Mouse (Mus musculus) hindbrain, embryonic 16.5 days (tissue): Measurements from ENCODE around the gene Trmt10b. TPM values are rescaled to one million over a fixed set of nuclear protein-coding genes. Genes with fewer than 3 reads are reported as not detected.
A peak's percentile ranks its signal among the peaks of the same experiment; 100 is the strongest.

Experiments
- ATAC-seq: fragments of 200-750 bp; cut with Nextera tagmentation; 2 replicates; pipeline ENCODE4 v1.8.0; 2017; ENCODE audit warnings: moderate TSS enrichment, moderate library complexity
- H3K27ac ChIP-seq: fragments of 300-500 bp; sonication (generic); 2 replicates; pipeline ENCODE4 v1.5.1; 2014; ENCODE audit warnings: low read depth, mild to moderate bottlenecking, control low read depth, low read length, moderate library complexity
- H3K27me3 ChIP-seq: fragments of 300-500 bp; sonication (generic); replicated peaks from 2 replicates; pipeline ENCODE4 v1.6.1; 2014; ENCODE audit warnings: low read length; ENCODE audit not compliant: control insufficient read depth, insufficient read depth
- H3K36me3 ChIP-seq: fragments of 300-500 bp; sonication (generic); 2 replicates; pipeline ENCODE4 v1.6.1; 2014; ENCODE audit warnings: mild to moderate bottlenecking, low read length, moderate library complexity, mixed read lengths; ENCODE audit not compliant: control insufficient read depth, insufficient read depth
- H3K4me1 ChIP-seq: fragments of 300-500 bp; sonication (generic); 2 replicates; pipeline ENCODE4 v1.6.1; 2014; ENCODE audit warnings: low read depth, low read length; ENCODE audit not compliant: control insufficient read depth, insufficient read depth
- H3K4me2 ChIP-seq: fragments of 300-500 bp; sonication (generic); 2 replicates; pipeline ENCODE4 v1.6.1; 2014; ENCODE audit warnings: mild to moderate bottlenecking, low read length, control low read depth, moderate library complexity
- H3K4me3 ChIP-seq: fragments of 300-500 bp; sonication (generic); 2 replicates; pipeline ENCODE4 v1.5.1; 2014; ENCODE audit warnings: mild to moderate bottlenecking, low read length, control low read depth, moderate library complexity
- H3K9ac ChIP-seq: fragments of 300-500 bp; sonication (generic); 2 replicates; pipeline ENCODE4 v1.6.1; 2014; ENCODE audit warnings: low read depth, mild to moderate bottlenecking, control low read depth, low read length, moderate library complexity
- H3K9me3 ChIP-seq: fragments of 300-500 bp; sonication (generic); 2 replicates; pipeline ENCODE4 v1.6.1; 2014; ENCODE audit warnings: mild to moderate bottlenecking, low read length, moderate library complexity; ENCODE audit not compliant: control insufficient read depth
- WGBS: fragments of 180-500 bp; shearing (Covaris S2); extraction: QIAGEN DNeasy Blood & Tissue Kit; methylation state at CpG from one replicate; pipeline ENCODE4 v1.1.7; 2014; 5-methylcytosine and 5-hydroxymethylcytosine counted together
- polyA plus RNA-seq: library from polyadenylated mRNA; unstranded; fragments of >200 nt; fragmentation: Nextera tagmentation; extraction: Ambion mirVana; gene quantifications from 2 replicates; pipeline ENCODE4 v1.2.1, GENCODE M21; 2015

Gene Trmt10b
- 24.4 and 24.7 TPM in 2 replicates for polyA plus RNA-seq

- peaks cover 14% of the 10 kb centered on the region; the same call in 1 of the 2 replicates for H3K36me3 ChIP-seq
- H3K9me3 ChIP-seq = no peaks in the 10 kb centered on the region
- peak within 1 kb of the TSS; percentile 85 for H3K4me2 ChIP-seq
- peak; percentile 98 for ATAC-seq
- no peaks in the 10 kb centered on the region for H3K27me3 ChIP-seq
- WGBS = 21% methylated on average over 27 of the region's 27 CpGs
- peak within 1 kb of the TSS; percentile 82 for H3K4me3 ChIP-seq
- peaks cover 7% of the 10 kb centered on the region for H3K4me1 ChIP-seq
- H3K27ac ChIP-seq = no peak within 1 kb of the TSS
- peak within 1 kb of the TSS; percentile 89 for H3K9ac ChIP-seq
Measured at GRCm38 (mm10) chr4:45296662-45297564, at the start of gene Trmt10b. TSS of gene Trmt10b (plus strand) at chr4:45297127.

DNA sequence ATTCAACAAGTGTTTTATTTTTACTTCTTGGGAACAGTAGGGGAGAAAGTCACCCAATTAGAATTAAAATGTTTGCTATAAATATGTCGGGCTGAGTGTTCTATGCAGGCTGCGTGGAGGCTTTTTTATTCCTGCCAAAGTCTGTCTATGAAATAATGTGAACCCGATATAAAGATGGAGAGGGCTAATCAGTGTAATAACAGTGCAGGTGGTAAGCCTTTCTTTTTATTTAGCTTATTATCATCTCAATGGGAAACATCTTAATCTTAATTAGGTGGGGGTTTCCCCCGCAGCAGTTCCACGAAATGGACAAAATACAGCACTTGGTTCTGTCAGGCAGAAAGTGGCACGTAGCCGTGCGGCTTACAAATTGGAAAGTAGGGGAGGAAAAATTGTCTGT, 45.7 kb upstream of the Trmt10b start:
- 49% methylated on average over 8 of the region's 8 CpGs for WGBS
- H3K27ac ChIP-seq = no peak overlapping the region
- no peak for ATAC-seq

DNA sequence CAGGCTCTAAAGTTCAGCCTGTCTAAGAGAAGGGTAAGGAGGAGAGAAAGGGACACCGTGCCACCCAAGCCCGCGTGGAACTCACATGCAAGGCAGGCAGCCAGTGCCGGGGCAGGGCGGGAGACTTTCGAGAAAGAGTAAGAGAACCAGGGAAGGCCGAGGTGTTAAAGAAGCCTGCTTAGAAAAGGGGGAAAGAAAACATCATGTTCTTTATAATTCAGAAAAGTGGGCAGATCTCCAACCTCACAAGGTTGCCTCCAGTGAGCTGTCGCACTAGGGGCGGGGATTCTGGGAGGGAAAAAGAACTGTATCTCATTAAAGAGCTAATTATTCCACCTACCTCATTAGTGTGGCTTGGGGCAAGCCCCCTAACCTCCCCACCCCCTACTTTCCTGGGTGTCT, 44.1 kb upstream of the Trmt10b start:
- ATAC-seq = 0 out of 2 replicates have a peak, but pooled peaks have one; percentile 31

More for the DNA sequence above, 45.7 kb upstream of the Trmt10b start:
- Histone ChIP-seq H3K9ac (no peak overlapping the region), H3K4me3 (no peak overlapping the region), H3K4me1 (peaks cover 7% of the 10 kb centered on the region), H3K36me3 (no peaks in the 10 kb centered on the region), H3K4me2 (no peak overlapping the region), H3K9me3 (no peaks in the 10 kb centered on the region), H3K27me3 (no peaks in the 10 kb centered on the region)

GRCm38 (mm10) chr4:45253839-45254601, 42.9 kb upstream of the Trmt10b start:
- H3K36me3 ChIP-seq = no peaks in the 10 kb centered on the region
- H3K27me3 ChIP-seq = no peaks in the 10 kb centered on the region
- H3K4me2 ChIP-seq = no peak overlapping the region
- peaks cover 7% of the 10 kb centered on the region for H3K4me1 ChIP-seq
- ATAC-seq = peak; percentile 87
- peak overlapping the region; percentile 48 for H3K27ac ChIP-seq
- no peak overlapping the region for H3K9ac ChIP-seq
- H3K9me3 ChIP-seq = no peaks in the 10 kb centered on the region
- WGBS = 27% methylated on average over 11 of the region's 11 CpGs
- H3K4me3 ChIP-seq = no peak overlapping the region

More for the DNA sequence above, 44.1 kb upstream of the Trmt10b start:
- Histone ChIP-seq H3K4me3 (no peak overlapping the region), H3K4me2 (no peak overlapping the region), H3K4me1 (peaks cover 7% of the 10 kb centered on the region), H3K9me3 (no peaks in the 10 kb centered on the region), H3K27me3 (no peaks in the 10 kb centered on the region), H3K36me3 (no peaks in the 10 kb centered on the region), H3K27ac (no peak overlapping the region), H3K9ac (no peak overlapping the region)
- 32% methylated on average over 9 of the region's 9 CpGs for WGBS

DNA sequence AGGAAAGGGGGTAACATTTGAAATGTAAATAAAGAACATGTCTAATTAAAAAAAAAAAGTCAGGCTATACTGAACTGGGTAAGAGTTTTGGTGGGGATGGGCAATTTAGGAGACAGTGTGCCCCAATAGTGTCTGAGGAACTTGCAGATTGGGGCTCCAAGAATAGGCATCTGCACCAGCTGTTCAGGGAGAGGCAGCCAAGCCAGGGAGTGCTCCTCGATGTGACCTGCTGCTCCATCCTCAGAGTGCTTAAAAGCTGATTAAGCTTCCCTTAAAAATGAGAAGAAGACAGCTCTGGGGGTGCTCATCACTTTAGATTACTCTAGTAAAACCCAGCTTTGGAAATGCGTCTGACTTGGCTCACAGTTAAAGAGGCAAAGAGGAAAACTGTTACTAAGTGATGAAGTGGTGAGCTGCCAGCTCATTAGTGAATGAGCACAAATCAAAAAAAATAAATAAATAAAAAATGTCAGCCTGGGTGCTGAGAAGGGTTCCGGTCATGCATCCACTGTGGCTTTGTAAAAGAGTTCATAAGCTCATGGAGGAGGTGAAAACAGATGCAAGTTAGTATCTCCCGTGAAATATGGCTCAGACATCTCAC, 37.6 kb upstream of the Trmt10b start:
- WGBS = 68% methylated on average over 4 of the region's 4 CpGs
- Histone ChIP-seq H3K36me3 (no peaks in the 10 kb centered on the region), H3K4me1 (no peaks in the 10 kb centered on the region; the same call in 1 of the 2 replicates), H3K4me2 (no peak overlapping the region), H3K4me3 (no peak overlapping the region), H3K27me3 (no peaks in the 10 kb centered on the region), H3K9me3 (no peaks in the 10 kb centered on the region), H3K27ac (no peak overlapping the region), H3K9ac (no peak overlapping the region)
- ATAC-seq = no peak

GRCm38 (mm10) chr4:45261551-45261950, 35.4 kb upstream of the Trmt10b start:
- ATAC-seq = no peak
- H3K9ac ChIP-seq = no peak overlapping the region
- H3K4me2 ChIP-seq = no peak overlapping the region
- H3K9me3 ChIP-seq = no peaks in the 10 kb centered on the region
- no peak overlapping the region for H3K27ac ChIP-seq
- WGBS = 82% methylated on average over 4 of the region's 4 CpGs
- no peak overlapping the region for H3K4me3 ChIP-seq
- H3K36me3 ChIP-seq = no peaks in the 10 kb centered on the region
- H3K4me1 ChIP-seq = no peaks in the 10 kb centered on the region
- H3K27me3 ChIP-seq = no peaks in the 10 kb centered on the region

- ATAC-seq = no peak
- Histone ChIP-seq H3K27me3 (no peaks in the 10 kb centered on the region), H3K4me3 (no peak overlapping the region), H3K9me3 (no peaks in the 10 kb centered on the region), H3K4me2 (no peak overlapping the region), H3K9ac (no peak overlapping the region), H3K27ac (no peak overlapping the region), H3K4me1 (0 out of 2 replicates have a peak, but pooled peaks cover 2% of the 10 kb centered on the region), H3K36me3 (no peaks in the 10 kb centered on the region)
- 88% methylated on average over 3 of the region's 3 CpGs for WGBS
Measured at GRCm38 (mm10) chr4:45267883-45268282, 29.0 kb upstream of the Trmt10b start.

GRCm38 (mm10) chr4:45271041-45271452, 25.9 kb upstream of the Trmt10b start:
- ATAC-seq = peak; percentile 95
- H3K4me1 ChIP-seq = 0 out of 2 replicates have a peak, but pooled peaks cover 2% of the 10 kb centered on the region
- peak overlapping the region; percentile 22; the same call in 1 of the 2 replicates for H3K4me2 ChIP-seq
- H3K9me3 ChIP-seq = no peaks in the 10 kb centered on the region
- no peak overlapping the region for H3K4me3 ChIP-seq
- WGBS = 45% methylated on average over 10 of the region's 10 CpGs
- no peaks in the 10 kb centered on the region for H3K27me3 ChIP-seq
- no peak overlapping the region for H3K9ac ChIP-seq
- H3K27ac ChIP-seq = 0 out of 2 replicates have a peak overlapping the region, but pooled peaks have one; percentile 31
- H3K36me3 ChIP-seq = no peaks in the 10 kb centered on the region
